Mouse (Mus musculus) heart, adult 8-10 months (tissue): Measurements from ENCODE around the gene Trip11. TPM values are rescaled to one million over a fixed set of nuclear protein-coding genes. Genes with fewer than 3 reads are reported as not detected.

Experiments used
- DNase-seq: peaks from one replicate; pipeline ENCODE4 v3.0.0; 2022; ENCODE audit warnings: low spot score
- total RNA-seq, 4 experiments: library from RNA; stranded (reverse); gene quantifications; 2 replicates each; pipeline ENCODE4 v1.2.4; 2022

Trip11 gene
- total RNA-seq, 4 experiments from 2014 or later = 33.1 to 40.2 (median 37.6) TPM

GRCm38 (mm10) chr12:101897113-101897512, 16.0 kb downstream of the Trip11 start:
- no peak for DNase-seq

GRCm38 (mm10) chr12:101893296-101893695, 19.8 kb downstream of the Trip11 start:
- no peak for DNase-seq

GRCm38 (mm10) chr12:101892832-101893231, 20.2 kb downstream of the Trip11 start:
- no peak for DNase-seq

GRCm38 (mm10) chr12:101891066-101891465, 22.0 kb downstream of the Trip11 start:
- DNase-seq = no peak

GRCm38 (mm10) chr12:101889351-101889750, 23.7 kb downstream of the Trip11 start:
- no peak for DNase-seq

GRCm38 (mm10) chr12:101888312-101888711, 24.8 kb downstream of the Trip11 start:
- no peak for DNase-seq

- no peak for DNase-seq
Measured at GRCm38 (mm10) chr12:101884926-101885325, 28.1 kb downstream of the Trip11 start.

- no peak for DNase-seq
Measured at GRCm38 (mm10) chr12:101876374-101876773, 36.7 kb downstream of the Trip11 start.

GRCm38 (mm10) chr12:101875107-101875506, 38.0 kb downstream of the Trip11 start:
- peak; percentile 57 for DNase-seq

GRCm38 (mm10) chr12:101862286-101862964, 50.6 kb downstream of the Trip11 start:
- DNase-seq = no peak

GRCm38 (mm10) chr12:101860256-101860655, 52.8 kb downstream of the Trip11 start:
- DNase-seq = no peak

GRCm38 (mm10) chr12:101858011-101858410, 55.1 kb downstream of the Trip11 start:
- no peak for DNase-seq

GRCm38 (mm10) chr12:101854336-101854735, 58.7 kb downstream of the Trip11 start:
- no peak for DNase-seq

GRCm38 (mm10) chr12:101851846-101852564, 61.1 kb downstream of the Trip11 start:
- DNase-seq = no peak

GRCm38 (mm10) chr12:101851314-101851713, 61.8 kb downstream of the Trip11 start:
- no peak for DNase-seq

GRCm38 (mm10) chr12:101836546-101837274, 76.4 kb downstream of the Trip11 start:
- DNase-seq = no peak

- DNase-seq = no peak
Measured at GRCm38 (mm10) chr12:101834715-101835114, 78.4 kb downstream of the Trip11 start.

- no peak for DNase-seq
Measured at GRCm38 (mm10) chr12:101833776-101834175, 79.3 kb downstream of the Trip11 start.

- DNase-seq = no peak
Measured at GRCm38 (mm10) chr12:101833115-101833506, 80.0 kb downstream of the Trip11 start.

- DNase-seq = no peak
Measured at GRCm38 (mm10) chr12:101832179-101833114, 80.6 kb downstream of the Trip11 start.

- DNase-seq = no peak
Measured at GRCm38 (mm10) chr12:101831221-101831620, 81.8 kb downstream of the Trip11 start.
